Mouse (Mus musculus) thymus, adult 2 months (tissue): ENCODE results near the gene Lamb3. TPM values are rescaled to one million over a fixed set of nuclear protein-coding genes. Genes with fewer than 3 reads are reported as not detected.

Source experiments
- DNase-seq: peaks from one replicate; pipeline ENCODE4 v3.0.0; 2021
- H3K27ac ChIP-seq: fragments of 200-500 bp; 2 replicates; pipeline ENCODE4 v1.5.1; 2012; ENCODE audit warnings: low read length, control low read depth; ENCODE audit not compliant: control insufficient read depth, insufficient read depth
- H3K27me3 ChIP-seq: fragments of 200-500 bp; 2 replicates; pipeline ENCODE4 v1.6.1; 2012; ENCODE audit warnings: mild to moderate bottlenecking, low read length, moderate library complexity, mixed read lengths; ENCODE audit not compliant: control insufficient read depth, insufficient read depth
- H3K36me3 ChIP-seq: fragments of 200-500 bp; 2 replicates; pipeline ENCODE4 v1.6.1; 2012; ENCODE audit warnings: mild to moderate bottlenecking, low read length, moderate library complexity; ENCODE audit not compliant: control insufficient read depth, insufficient read depth
- H3K4me1 ChIP-seq: fragments of 200-500 bp; replicated peaks from 2 replicates; pipeline ENCODE4 v1.6.1; 2012; ENCODE audit warnings: low read length; ENCODE audit not compliant: control insufficient read depth, insufficient read depth
- H3K4me3 ChIP-seq: fragments of 200-500 bp; 2 replicates; pipeline ENCODE4 v1.5.1; 2012; ENCODE audit warnings: mild to moderate bottlenecking, low read length, control low read depth, moderate library complexity; ENCODE audit not compliant: control insufficient read depth, insufficient read depth
- CTCF ChIP-seq: fragments of 200-500 bp; IDR thresholded peaks from 2 replicates; pipeline ENCODE4 v1.5.1; 2012; ENCODE audit warnings: mild to moderate bottlenecking, control low read depth, low read length, moderate library complexity, borderline replicate concordance; ENCODE audit not compliant: control insufficient read depth, poor library complexity, insufficient read depth; ENCODE audit errors: extremely low read depth
- POLR2A ChIP-seq: fragments of 200-500 bp; IDR thresholded peaks from 2 replicates; pipeline ENCODE4 v1.6.1; 2012; ENCODE audit warnings: mild to moderate bottlenecking, low read length, control low read depth, moderate library complexity; ENCODE audit not compliant: control insufficient read depth, poor library complexity, insufficient read depth; ENCODE audit errors: extremely low read depth
- WGBS: fragments of 180-500 bp; shearing (Covaris S2); methylation state at CpG from one replicate; pipeline ENCODE4 v1.1.7; 2018; 5-methylcytosine and 5-hydroxymethylcytosine counted together
- polyA plus RNA-seq: library from polyadenylated mRNA; depleted of rRNA; stranded (reverse); fragments of >200 nt; gene quantifications from 2 replicates; pipeline ENCODE4 v1.2.3, GENCODE M21; 2012

The Lamb3 gene
- polyA plus RNA-seq, 1 experiment, result 27.8 TPM

DNA sequence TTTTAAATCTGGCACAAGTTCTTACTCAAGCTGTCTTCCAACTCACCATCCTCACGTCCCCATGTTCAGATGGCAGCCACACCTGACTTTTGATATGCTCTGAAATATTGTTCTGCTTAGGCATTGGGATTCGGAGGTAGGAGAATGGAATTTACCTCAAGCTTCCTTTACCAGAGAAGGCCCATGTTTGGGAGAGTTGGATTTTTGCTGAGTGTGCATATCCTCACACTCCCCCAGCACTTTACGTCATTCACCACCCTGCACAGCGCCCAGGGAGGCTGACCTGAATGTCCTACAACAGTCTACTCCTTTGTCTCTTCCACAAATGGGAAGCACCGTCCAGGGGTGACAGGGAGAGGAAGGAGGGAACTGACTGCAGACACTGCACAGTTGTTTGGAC, 12.9 kb downstream of the Lamb3 start:
- Histone ChIP-seq H3K27ac (no peak overlapping the region), H3K4me1 (no peaks in the 10 kb centered on the region), H3K27me3 (no peaks in the 10 kb centered on the region), H3K36me3 (no peaks in the 10 kb centered on the region), H3K4me3 (no peak overlapping the region)
- no peak for TF ChIP-seq POLR2A
- TF ChIP-seq CTCF, result no peak
- no peak for DNase-seq
- 85% methylated on average over 5 of the region's 5 CpGs for WGBS

DNA sequence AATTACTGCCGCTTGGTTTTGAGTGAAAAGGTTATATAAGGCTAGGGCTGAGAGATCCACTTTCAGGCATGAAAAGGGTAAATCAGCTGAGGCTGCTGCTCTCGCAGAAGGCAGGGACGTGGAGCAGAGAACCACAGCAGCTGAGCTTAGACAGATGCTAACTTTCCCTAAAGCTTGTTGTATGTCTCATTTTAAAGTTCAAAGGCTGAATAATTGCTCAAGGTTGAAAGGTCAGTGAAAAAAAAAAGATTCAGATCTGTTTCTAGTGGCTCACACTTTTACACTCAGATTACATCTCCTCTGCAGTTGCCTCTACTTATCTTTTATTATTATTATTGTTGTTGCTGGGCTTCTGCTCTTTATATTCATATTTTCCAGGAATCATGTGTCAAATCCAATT, 18.0 kb downstream of the Lamb3 start:
- H3K4me1 ChIP-seq, result peaks cover 2% of the 10 kb centered on the region; the same call in 1 of the 2 replicates
- no peak overlapping the region for H3K27ac ChIP-seq
- 76% methylated on average over 3 of the region's 3 CpGs for WGBS
- H3K36me3 ChIP-seq, result peaks cover 3% of the 10 kb centered on the region; the same call in 1 of the 2 replicates
- no peaks in the 10 kb centered on the region for H3K27me3 ChIP-seq
- DNase-seq, result no peak
- no peak for TF ChIP-seq POLR2A
- TF ChIP-seq CTCF, result no peak
- no peak overlapping the region for H3K4me3 ChIP-seq

DNA sequence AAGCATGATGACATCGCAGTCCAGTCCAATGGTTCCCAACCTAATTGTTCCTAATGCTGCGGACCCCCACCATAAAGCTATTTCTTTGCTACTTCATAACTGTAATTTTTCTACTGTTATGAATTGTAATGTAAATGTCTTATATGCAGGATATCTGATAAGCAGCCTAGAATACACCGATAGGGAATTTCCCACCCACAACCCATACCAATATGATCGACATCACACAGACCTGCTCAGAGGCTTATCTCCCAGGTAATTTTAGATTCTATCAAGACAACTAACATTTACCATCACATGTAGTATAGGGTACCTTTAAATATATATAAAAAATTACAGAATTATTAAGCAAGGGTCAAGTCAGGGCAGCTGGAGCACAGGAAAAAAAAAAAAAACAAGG, 18.6 kb downstream of the Lamb3 start:
- WGBS, result 95% methylated on average over 4 of the region's 4 CpGs
- Histone ChIP-seq H3K27ac (no peak overlapping the region), H3K4me3 (no peak overlapping the region), H3K36me3 (peaks cover 3% of the 10 kb centered on the region; the same call in 1 of the 2 replicates), H3K4me1 (peaks cover 6% of the 10 kb centered on the region), H3K27me3 (no peaks in the 10 kb centered on the region)
- DNase-seq, result no peak
- TF ChIP-seq POLR2A (no peak), CTCF (no peak)

DNA sequence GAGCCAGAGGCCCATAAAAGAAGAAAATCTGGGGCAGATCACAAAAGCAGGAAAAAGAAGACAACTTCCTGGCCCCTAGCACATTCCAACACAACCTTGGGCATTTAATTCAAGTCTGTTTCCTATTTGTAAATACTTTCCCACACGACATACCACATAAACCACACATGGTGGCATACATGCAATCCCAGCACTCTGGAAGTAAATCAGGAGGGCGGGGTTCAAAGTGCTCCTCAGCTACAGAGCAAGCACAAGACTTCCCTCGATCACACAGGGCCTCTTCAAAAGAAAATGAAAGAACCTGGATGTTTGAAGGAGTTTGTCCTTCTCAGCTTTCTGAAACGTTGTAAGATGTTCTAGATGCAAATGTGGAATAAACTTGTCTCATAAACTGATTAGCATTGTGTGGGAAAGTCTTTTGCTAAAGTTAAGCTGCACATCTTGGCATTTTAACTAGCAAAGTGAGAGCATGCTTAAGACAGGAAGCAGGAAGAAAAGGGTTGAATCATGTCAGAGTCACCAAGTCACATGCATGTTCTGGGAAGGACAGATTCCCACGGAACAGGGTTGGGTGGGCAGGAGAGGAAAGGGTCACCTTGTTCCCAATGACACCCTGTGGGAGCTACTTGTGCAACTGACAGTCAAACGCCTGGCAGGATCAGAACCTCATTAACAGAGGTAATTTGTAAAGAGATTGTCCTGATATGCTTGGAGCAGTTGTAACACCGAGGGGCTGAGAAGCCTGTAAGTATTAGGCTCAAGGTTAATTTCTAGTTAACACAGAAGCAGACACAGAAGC, 19.4 kb downstream of the Lamb3 start:
- TF ChIP-seq POLR2A, result no peak
- TF ChIP-seq CTCF, result no peak
- Histone ChIP-seq H3K27me3 (no peaks in the 10 kb centered on the region), H3K4me1 (peaks cover 10% of the 10 kb centered on the region), H3K27ac (no peak overlapping the region), H3K4me3 (no peak overlapping the region), H3K36me3 (peaks cover 3% of the 10 kb centered on the region; the same call in 1 of the 2 replicates)
- WGBS, result 49% methylated on average over 7 of the region's 7 CpGs
- no peak for DNase-seq

DNA sequence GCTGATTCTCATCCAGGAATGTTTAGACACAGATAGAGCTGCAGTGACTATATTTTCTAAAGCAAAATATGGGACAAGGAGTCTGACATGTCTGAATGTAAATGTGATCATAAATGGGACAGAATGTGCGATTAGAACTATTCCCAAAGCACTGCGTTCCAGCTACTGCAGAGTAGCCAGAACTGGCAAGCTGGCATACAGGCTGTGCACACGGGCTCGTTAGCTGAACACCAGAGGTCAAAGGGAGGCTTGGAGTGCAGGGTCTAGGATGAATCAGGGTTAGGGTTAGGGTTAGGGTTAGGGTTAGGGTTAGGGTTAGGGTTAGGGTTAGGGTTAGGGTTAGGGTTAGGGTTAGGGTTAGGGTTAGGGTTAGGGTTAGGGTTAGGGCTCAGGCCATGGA, 20.0 kb downstream of the Lamb3 start:
- Histone ChIP-seq H3K36me3 (peaks cover 3% of the 10 kb centered on the region; the same call in 1 of the 2 replicates), H3K4me1 (peaks cover 10% of the 10 kb centered on the region), H3K27me3 (no peaks in the 10 kb centered on the region), H3K27ac (no peak overlapping the region), H3K4me3 (no peak overlapping the region)
- over 99% methylated on average over 4 of the region's 4 CpGs for WGBS
- DNase-seq, result no peak
- TF ChIP-seq CTCF, result no peak

DNA sequence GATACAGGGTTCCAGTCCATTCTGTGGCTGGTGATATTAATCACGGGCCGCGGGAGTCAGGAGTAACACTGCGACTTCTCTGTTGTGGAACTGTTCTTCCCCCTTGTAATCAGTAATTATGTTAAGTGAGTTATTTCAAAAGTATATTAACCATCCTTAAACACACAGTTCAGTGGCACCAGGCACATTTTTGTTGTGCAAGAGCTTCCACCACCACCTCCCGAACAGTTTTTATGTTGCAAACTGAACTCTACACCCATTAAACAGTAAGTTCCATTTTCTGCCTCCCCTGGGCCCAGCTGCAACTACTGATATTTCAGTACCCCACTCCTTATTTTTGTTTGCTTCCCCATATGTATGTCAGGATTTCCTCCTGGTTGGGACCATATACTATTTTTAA, 22.1 kb downstream of the Lamb3 start:
- WGBS, result 98% methylated on average over 5 of the region's 5 CpGs
- no peak overlapping the region for H3K27ac ChIP-seq
- no peaks in the 10 kb centered on the region for H3K27me3 ChIP-seq
- H3K4me1 ChIP-seq, result peaks cover 10% of the 10 kb centered on the region
- DNase-seq, result no peak
- H3K4me3 ChIP-seq, result no peak overlapping the region
- peaks cover 3% of the 10 kb centered on the region; the same call in 1 of the 2 replicates for H3K36me3 ChIP-seq
- TF ChIP-seq POLR2A (no peak), CTCF (no peak)
